Mouse (Mus musculus) heart, adult 10 weeks (tissue): Measurements from ENCODE around the gene Gxylt2. TPM values are rescaled to one million over a fixed set of nuclear protein-coding genes. Genes with fewer than 3 reads are reported as not detected.

Experiments used
- polyA plus RNA-seq: library from polyadenylated mRNA; stranded (reverse); fragments of 350-450 nt; fragmentation: Illumina TruSeq; extraction: RNeasy Lipid Tissue Mini Kit (QIAGEN cat#74804); gene quantifications from one replicate; pipeline ENCODE4 v1.2.3, GENCODE M21; 2014; ENCODE audit warnings: low read depth, low replicate concordance

Gene Gxylt2
- 2.1 TPM for polyA plus RNA-seq

GRCm38 (mm10) chr6:100704574-100705365, at the start of gene Gxylt2:
Gene Gxylt2 (plus strand): TSS chr6:100704734.

GRCm38 (mm10) chr6:100670880-100671344, 33.6 kb upstream of the Gxylt2 start, which contains the start of gene Shq1:
Gene Shq1 (minus strand): TSS chr6:100671157.

GRCm38 (mm10) chr6:100833355-100833754, 128.8 kb downstream of the Gxylt2 start, which contains the start of gene Ppp4r2:
Gene Ppp4r2 (plus strand): TSS chr6:100833622.

Other genes starting within 250 kb of the Gxylt2 start
- 2.6 TPM for gene Shq1, start 33.6 kb upstream of the Gxylt2 start, polyA plus RNA-seq
- 48.1 TPM for gene Ppp4r2, start 128.9 kb downstream of the Gxylt2 start, polyA plus RNA-seq